Mouse (Mus musculus) right cerebral cortex, adult 18-20 months (tissue): ENCODE data around the gene Itpkb.

Source experiments
- DNase-seq: peaks from one replicate; pipeline ENCODE4 v3.0.0; 2022; ENCODE audit warnings: mixed read lengths

Gene Itpkb

GRCm38 (mm10) chr1:180315127-180315526 is 15.2 kb upstream of the Itpkb start:
- DNase-seq = no peak

DNA sequence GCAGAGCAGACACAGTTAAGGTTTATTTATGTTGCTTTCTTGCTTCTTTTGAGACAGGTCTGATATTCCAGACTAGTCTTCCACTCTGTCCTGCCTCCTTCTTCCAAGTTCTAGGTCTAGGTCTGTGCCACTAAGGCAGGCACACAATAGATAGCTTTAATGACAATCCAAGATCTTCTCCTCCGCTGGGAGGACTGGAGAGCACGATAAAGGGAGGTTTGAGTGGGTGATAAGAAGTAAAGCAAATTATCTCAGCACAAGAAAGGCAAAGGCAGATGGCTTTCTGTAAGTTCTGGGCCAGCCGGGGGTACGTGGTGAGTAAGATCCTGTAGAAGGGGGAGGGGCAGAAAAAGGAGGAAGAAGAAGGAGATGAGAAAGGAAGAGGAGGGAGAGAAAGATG is 12.8 kb upstream of the Itpkb start:
- DNase-seq = no peak

DNA sequence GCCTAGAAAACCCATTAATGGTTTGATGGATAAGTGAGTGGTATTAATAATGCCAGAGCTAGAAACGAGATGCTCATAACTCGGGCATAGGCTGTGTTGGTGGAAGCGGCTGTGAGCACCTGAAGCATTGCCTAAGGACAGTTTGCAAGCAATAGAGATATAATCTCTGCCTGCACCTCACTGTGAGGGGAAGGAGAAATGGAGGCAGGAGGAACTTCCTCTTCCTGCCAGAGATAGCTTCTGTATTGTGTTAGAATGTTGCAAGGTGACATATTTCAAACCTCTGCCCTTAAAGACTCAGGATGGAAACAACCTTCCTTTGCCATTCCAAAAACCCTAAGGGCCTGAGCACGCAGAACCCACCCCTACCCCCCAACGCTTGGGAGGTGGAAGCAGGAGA is 11.9 kb upstream of the Itpkb start:
- DNase-seq = no peak

DNA sequence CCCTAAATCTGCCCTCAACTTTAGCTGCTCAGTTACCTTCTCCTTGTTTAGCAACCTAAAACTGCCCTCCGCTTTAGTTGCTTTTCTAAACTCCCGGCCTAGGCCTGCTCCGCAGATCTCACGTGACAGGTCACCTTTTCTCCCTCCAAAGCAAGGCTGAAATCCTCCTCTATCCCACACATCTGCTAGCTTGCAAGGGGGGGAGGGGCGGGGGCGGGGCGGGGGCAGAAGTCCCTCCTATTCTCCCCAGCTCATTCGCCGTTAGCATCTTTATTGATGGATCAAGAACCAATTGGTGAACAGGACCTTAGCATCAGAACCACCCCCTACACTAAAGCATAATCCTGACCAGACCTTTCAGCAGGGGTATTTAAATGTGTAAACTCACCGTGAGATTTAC is 10.4 kb upstream of the Itpkb start:
- DNase-seq = no peak

DNA sequence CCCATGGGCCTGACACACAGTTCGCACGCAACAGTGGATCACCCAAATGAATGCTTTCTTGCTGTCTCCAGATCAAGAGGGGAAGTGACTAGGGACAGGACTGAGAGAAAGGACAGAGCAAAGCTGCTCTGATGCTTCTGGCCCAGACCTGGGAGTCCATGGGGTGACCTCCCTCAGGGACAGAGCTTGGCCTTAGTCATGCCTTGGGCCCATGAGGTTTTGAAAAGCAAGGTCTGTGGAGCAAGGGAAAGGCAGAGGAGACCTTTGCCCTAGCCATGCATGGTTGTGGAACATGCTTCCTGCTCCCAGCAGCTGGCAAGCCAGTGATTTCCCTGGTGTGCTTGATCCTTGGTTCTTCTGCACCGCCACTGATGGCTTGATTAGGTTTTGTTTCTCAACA is 7.4 kb upstream of the Itpkb start:
- DNase-seq = no peak

DNA sequence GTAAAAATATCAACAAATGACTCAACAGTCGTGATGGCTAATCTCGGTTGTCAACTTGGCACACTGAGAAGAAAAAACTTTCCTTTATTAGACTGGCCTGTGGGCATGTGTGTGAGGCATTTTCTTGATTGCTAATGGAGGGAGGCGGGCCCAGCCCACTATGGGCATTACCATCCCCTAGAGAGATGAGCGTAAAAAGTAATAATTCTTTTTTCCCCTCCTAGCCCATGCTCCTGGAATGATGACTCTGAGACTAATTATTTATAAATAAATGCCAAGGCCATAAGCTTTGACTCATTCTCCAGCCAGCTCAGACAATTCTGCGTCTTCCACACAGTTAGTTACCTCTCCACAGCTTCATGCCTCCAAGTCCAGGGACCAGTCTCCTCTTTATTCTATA is 6.8 kb upstream of the Itpkb start:
- DNase-seq = no peak

- no peak for DNase-seq
Observed at GRCm38 (mm10) chr1:180324271-180324670, 6.0 kb upstream of the Itpkb start.

- no peak for DNase-seq
Observed at GRCm38 (mm10) chr1:180328794-180329665, 1.3 kb upstream of the Itpkb start.

GRCm38 (mm10) chr1:180329706-180330105 is 579 bp upstream of the Itpkb start:
- no peak for DNase-seq

- DNase-seq = no peak
Observed at GRCm38 (mm10) chr1:180330707-180331545, 641 bp downstream of the Itpkb start.

GRCm38 (mm10) chr1:180331546-180332075 is 1.3 kb downstream of the Itpkb start:
- DNase-seq = peak; percentile 19

GRCm38 (mm10) chr1:180332076-180332927 is 2.0 kb downstream of the Itpkb start:
- peak; percentile 68 for DNase-seq

- DNase-seq = no peak
Observed at GRCm38 (mm10) chr1:180332928-180333440, 2.7 kb downstream of the Itpkb start.

DNA sequence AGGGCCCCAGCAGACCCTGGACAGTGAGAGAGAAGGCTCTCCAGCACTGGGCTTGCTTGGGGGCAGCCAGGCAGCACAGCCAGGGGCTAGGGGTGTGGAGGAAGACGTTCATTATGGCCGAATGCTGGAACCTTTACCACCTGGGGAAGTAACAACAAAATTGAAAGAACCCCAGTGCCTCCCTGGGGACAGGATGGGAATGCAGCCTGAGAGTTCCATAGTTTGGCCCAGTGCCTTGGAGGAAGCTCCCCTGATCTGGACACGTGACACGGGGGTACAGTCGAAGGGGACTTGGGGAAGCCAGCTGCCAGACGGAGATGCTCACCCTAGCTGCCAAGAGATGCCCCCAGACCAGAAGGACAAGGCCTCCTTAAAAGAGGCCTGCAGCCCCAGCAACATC is 3.3 kb downstream of the Itpkb start:
- no peak for DNase-seq

DNA sequence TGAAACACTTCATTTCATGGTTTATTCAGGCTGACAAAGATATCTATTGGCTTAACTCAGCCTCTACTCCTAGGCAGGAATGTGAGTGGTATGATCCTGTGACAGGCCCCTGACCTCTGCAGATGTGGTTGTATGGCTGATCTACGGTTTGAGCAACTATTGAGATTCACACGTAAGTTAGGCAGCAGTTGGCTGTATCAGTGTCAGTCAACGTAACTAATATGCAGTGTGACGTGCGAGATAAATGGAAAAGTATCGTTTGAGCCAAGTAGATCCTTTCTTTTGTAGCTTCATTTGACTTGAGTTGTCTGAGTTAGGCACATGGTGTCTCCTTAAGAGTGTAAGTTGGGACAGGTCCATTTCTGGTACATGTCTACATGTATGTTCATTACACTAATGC is 4.3 kb downstream of the Itpkb start:
- DNase-seq = no peak

GRCm38 (mm10) chr1:180335513-180336375 is 5.5 kb downstream of the Itpkb start:
- no peak for DNase-seq

DNA sequence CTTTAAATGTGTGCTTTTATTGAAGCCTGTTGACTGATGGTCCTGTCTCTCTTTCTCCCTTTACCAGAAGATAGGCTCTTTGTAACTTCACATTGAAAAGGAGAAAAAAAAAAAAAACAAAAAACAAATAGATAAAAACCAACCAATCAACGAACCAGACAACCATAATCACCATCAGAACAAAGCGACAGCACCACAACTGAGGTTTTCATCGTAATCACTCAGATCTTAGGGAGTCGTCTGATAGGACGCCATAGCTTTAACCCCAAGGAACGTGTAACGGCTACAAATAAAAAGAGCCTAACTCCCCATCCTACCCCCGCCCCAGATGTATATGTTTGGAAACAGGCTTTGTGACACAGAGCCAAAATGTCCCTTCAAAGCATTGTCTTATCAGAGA is 8.1 kb downstream of the Itpkb start:
- DNase-seq = no peak

- no peak for DNase-seq
Observed at GRCm38 (mm10) chr1:180339143-180339542, 8.9 kb downstream of the Itpkb start.

DNA sequence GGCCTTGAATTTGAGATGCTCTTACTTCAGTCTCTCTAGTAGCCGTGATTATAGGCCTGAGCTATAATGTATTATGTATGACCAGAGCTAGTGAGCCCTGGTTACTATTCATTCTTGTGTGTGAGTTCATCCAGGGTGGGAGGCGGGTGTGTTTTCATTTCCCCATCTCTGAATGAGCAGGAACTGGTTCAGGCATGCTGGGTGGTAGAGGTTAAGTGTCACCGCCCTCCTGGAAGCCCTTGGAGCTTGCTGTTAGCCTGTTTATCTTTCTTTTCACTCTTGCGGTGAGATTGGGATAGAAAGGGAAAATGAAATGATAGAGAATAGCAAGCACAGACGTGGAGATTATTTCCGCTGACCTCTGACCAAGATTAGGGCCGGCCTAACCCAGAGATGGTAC is 12.7 kb downstream of the Itpkb start:
- no peak for DNase-seq

- no peak for DNase-seq
Observed at GRCm38 (mm10) chr1:180343434-180344210, 13.3 kb downstream of the Itpkb start.

GRCm38 (mm10) chr1:180345098-180345497 is 14.8 kb downstream of the Itpkb start:
- DNase-seq = no peak
